Mouse (Mus musculus) heart, postnatal 0 days (tissue): Measurements from ENCODE around the gene Plxna4. TPM values are rescaled to one million over a fixed set of nuclear protein-coding genes. Genes with fewer than 3 reads are reported as not detected.
A peak's percentile ranks its signal among the peaks of the same experiment; 100 is the strongest.

Experiments used
- ATAC-seq: fragments of 200-750 bp; cut with Nextera tagmentation; 2 replicates; pipeline ENCODE4 v1.8.0; 2017; ENCODE audit warnings: low read depth, moderate number of reproducible peaks, moderate library complexity; ENCODE audit not compliant: insufficient read depth
- DNase-seq: peaks from one replicate; pipeline ENCODE4 v3.0.0-alpha.2; 2016; ENCODE audit warnings: low spot score
- H3K27ac ChIP-seq: fragments of 300-500 bp; sonication (generic); 2 replicates; pipeline ENCODE4 v1.5.1; 2014; ENCODE audit warnings: low read depth, mild to moderate bottlenecking
- H3K27me3 ChIP-seq: fragments of 300-500 bp; sonication (generic); 2 replicates; pipeline ENCODE4 v1.6.1; 2014; ENCODE audit warnings: low read length, mixed read lengths; ENCODE audit not compliant: control insufficient read depth, insufficient read depth
- H3K36me3 ChIP-seq: fragments of 300-500 bp; sonication (generic); replicated peaks from 2 replicates; pipeline ENCODE4 v1.6.1; 2014; ENCODE audit warnings: low read length, mixed read lengths; ENCODE audit not compliant: control insufficient read depth, insufficient read depth
- H3K4me1 ChIP-seq: fragments of 300-500 bp; sonication (generic); 2 replicates; pipeline ENCODE4 v1.6.1; 2014; ENCODE audit warnings: antibody characterized with exemption; ENCODE audit not compliant: control insufficient read depth, insufficient read depth
- H3K4me2 ChIP-seq: fragments of 300-500 bp; sonication (generic); 2 replicates; pipeline ENCODE4 v1.6.1; 2014; ENCODE audit warnings: low read depth, mild to moderate bottlenecking, low read length, moderate library complexity
- H3K4me3 ChIP-seq: fragments of 300-500 bp; sonication (generic); 2 replicates; pipeline ENCODE4 v1.5.1; 2014; ENCODE audit warnings: low read depth, low read length
- H3K9ac ChIP-seq: fragments of 300-500 bp; sonication (generic); replicated peaks from 2 replicates; pipeline ENCODE4 v1.6.1; 2014; ENCODE audit warnings: low read depth, low read length, mixed read lengths
- H3K9me3 ChIP-seq: fragments of 300-500 bp; sonication (generic); replicated peaks from 2 replicates; pipeline ENCODE4 v1.6.1; 2016; ENCODE audit warnings: low read length; ENCODE audit not compliant: control insufficient read depth
- CTCF ChIP-seq: IDR thresholded peaks from 2 replicates; pipeline ENCODE4 v1.5.1; 2016; ENCODE audit warnings: antibody characterized with exemption, control low read depth, low read depth
- EP300 ChIP-seq: IDR thresholded peaks from 2 replicates; pipeline ENCODE4 v1.6.1; 2016; ENCODE audit warnings: antibody characterized with exemption, low read depth
- WGBS: fragments of 180-500 bp; shearing (Covaris S2); extraction: QIAGEN DNeasy Blood & Tissue Kit; methylation state at CpG from one replicate; pipeline ENCODE4 v1.1.7; 2014; 5-methylcytosine and 5-hydroxymethylcytosine counted together
- polyA plus RNA-seq: library from polyadenylated mRNA; unstranded; fragments of >200 nt; fragmentation: Nextera tagmentation; extraction: Ambion mirVana; gene quantifications from 2 replicates; pipeline ENCODE4 v1.2.1, GENCODE M21; 2015
- total RNA-seq: library from RNA; depleted of rRNA; stranded (reverse); fragments of >200 nt; gene quantifications from 2 replicates; pipeline ENCODE4 v1.2.3, GENCODE M21; 2014; ENCODE audit warnings: low replicate concordance

Gene Plxna4
- total and polyA plus RNA-seq, 2 experiments from 2014 or later = 3.7 to 19.2 TPM

GRCm38 (mm10) chr6:32446276-32446675 lies 141.7 kb downstream of the Plxna4 start:
- no peak for TF ChIP-seq EP300
- TF ChIP-seq CTCF = no peak
- H3K9ac ChIP-seq = no peak overlapping the region
- no peaks in the 10 kb centered on the region for H3K36me3 ChIP-seq
- H3K4me3 ChIP-seq = no peak overlapping the region
- no peak overlapping the region for H3K27ac ChIP-seq
- WGBS = 82% methylated on average over 4 of the region's 4 CpGs
- H3K4me2 ChIP-seq = no peak overlapping the region
- peaks cover 19% of the 10 kb centered on the region for H3K4me1 ChIP-seq
- H3K9me3 ChIP-seq = no peaks in the 10 kb centered on the region
- ATAC-seq (no peak), DNase-seq (no peak)
- H3K27me3 ChIP-seq = no peaks in the 10 kb centered on the region

- TF ChIP-seq CTCF (no peak), EP300 (no peak)
- H3K27ac ChIP-seq = no peak overlapping the region
- no peak overlapping the region for H3K4me2 ChIP-seq
- H3K36me3 ChIP-seq = no peaks in the 10 kb centered on the region
- ATAC-seq = no peak
- H3K27me3 ChIP-seq = no peaks in the 10 kb centered on the region
- H3K4me3 ChIP-seq = no peak overlapping the region
- H3K9me3 ChIP-seq = no peaks in the 10 kb centered on the region
- WGBS = 43% methylated on average over 2 of the region's 2 CpGs
- DNase-seq = no peak
- H3K9ac ChIP-seq = no peak overlapping the region
- peaks cover 11% of the 10 kb centered on the region for H3K4me1 ChIP-seq
Measured at GRCm38 (mm10) chr6:32445246-32445645, 142.7 kb downstream of the Plxna4 start.

GRCm38 (mm10) chr6:32444393-32444792 lies 143.6 kb downstream of the Plxna4 start:
- Histone ChIP-seq H3K9me3 (no peaks in the 10 kb centered on the region), H3K4me2 (no peak overlapping the region), H3K9ac (no peak overlapping the region), H3K36me3 (no peaks in the 10 kb centered on the region), H3K4me1 (peaks cover 7% of the 10 kb centered on the region), H3K4me3 (no peak overlapping the region), H3K27ac (no peak overlapping the region), H3K27me3 (no peaks in the 10 kb centered on the region)
- ATAC-seq (no peak), DNase-seq (no peak)
- WGBS = 96% methylated on average over 2 of the region's 2 CpGs
- no peak for TF ChIP-seq EP300
- TF ChIP-seq CTCF = no peak

- WGBS = 89% methylated on average over 1 of the region's 1 CpGs
- TF ChIP-seq CTCF (no peak), EP300 (no peak)
- no peak for ATAC-seq
Measured at GRCm38 (mm10) chr6:32443679-32444078, 144.3 kb downstream of the Plxna4 start.

GRCm38 (mm10) chr6:32439434-32439833 lies 148.6 kb downstream of the Plxna4 start:
- no peak for DNase-seq
- Histone ChIP-seq H3K36me3 (no peaks in the 10 kb centered on the region), H3K27me3 (no peaks in the 10 kb centered on the region), H3K27ac (no peak overlapping the region), H3K9me3 (no peaks in the 10 kb centered on the region), H3K9ac (no peak overlapping the region), H3K4me2 (no peak overlapping the region), H3K4me3 (no peak overlapping the region), H3K4me1 (peaks cover 27% of the 10 kb centered on the region)
- whole genome bisulfite sequencing = 53% methylated on average over 2 of the region's 2 CpGs
- TF ChIP-seq EP300 (no peak), CTCF (no peak)
- ATAC-seq = no peak

More at GRCm38 (mm10) chr6:32443679-32444078, 144.3 kb downstream of the Plxna4 start:
- DNase-seq = no peak
- H3K27me3 ChIP-seq = no peaks in the 10 kb centered on the region
- no peaks in the 10 kb centered on the region for H3K9me3 ChIP-seq
- H3K27ac ChIP-seq = no peak overlapping the region
- H3K4me3 ChIP-seq = no peak overlapping the region
- H3K36me3 ChIP-seq = no peaks in the 10 kb centered on the region
- no peak overlapping the region for H3K9ac ChIP-seq
- H3K4me1 ChIP-seq = peaks cover 5% of the 10 kb centered on the region; the same call in 1 of the 2 replicates
- no peak overlapping the region for H3K4me2 ChIP-seq

- DNase-seq (no peak), ATAC-seq (no peak)
- H3K36me3 ChIP-seq = no peaks in the 10 kb centered on the region
- H3K9me3 ChIP-seq = no peaks in the 10 kb centered on the region
- TF ChIP-seq EP300 (no peak), CTCF (no peak)
- H3K4me1 ChIP-seq = peaks cover 27% of the 10 kb centered on the region
- 23% methylated on average over 6 of the region's 6 CpGs for WGBS
- 0 out of 2 replicates have a peak overlapping the region, but pooled peaks have one; percentile 6 for H3K9ac ChIP-seq
- no peaks in the 10 kb centered on the region for H3K27me3 ChIP-seq
- no peak overlapping the region for H3K4me2 ChIP-seq
- H3K4me3 ChIP-seq = no peak overlapping the region
- H3K27ac ChIP-seq = peak overlapping the region; percentile 47; the same call in 1 of the 2 replicates
Measured at GRCm38 (mm10) chr6:32437219-32437618, 150.8 kb downstream of the Plxna4 start.
